Mouse (Mus musculus) cerebellum, adult 11 months (tissue): ENCODE data around the gene Chrnd.

Source experiments
- DNase-seq: peaks from one replicate; pipeline ENCODE4 v3.0.0; 2022

Gene Chrnd

GRCm38 (mm10) chr1:87185526-87185925 is 4.9 kb upstream of the Chrnd start:
- DNase-seq, result no peak

- no peak for DNase-seq
Observed at GRCm38 (mm10) chr1:87186261-87187036, 4.0 kb upstream of the Chrnd start.

- DNase-seq, result peak; percentile 67
Observed at GRCm38 (mm10) chr1:87187037-87187355, 3.4 kb upstream of the Chrnd start.

GRCm38 (mm10) chr1:87197296-87197695 is 6.9 kb downstream of the Chrnd start:
- DNase-seq, result no peak

GRCm38 (mm10) chr1:87198119-87199065 is 8.0 kb downstream of the Chrnd start:
- no peak for DNase-seq

GRCm38 (mm10) chr1:87200811-87201210 is 10.4 kb downstream of the Chrnd start:
- no peak for DNase-seq

GRCm38 (mm10) chr1:87201848-87202247 is 11.4 kb downstream of the Chrnd start:
- DNase-seq, result no peak

GRCm38 (mm10) chr1:87203779-87204178 is 13.4 kb downstream of the Chrnd start:
- DNase-seq, result no peak

- no peak for DNase-seq
Observed at GRCm38 (mm10) chr1:87204465-87204864, 14.1 kb downstream of the Chrnd start, which contains the start of gene Chrng. TSS of gene Chrng (plus strand) at chr1:87204657.

- no peak for DNase-seq
Observed at GRCm38 (mm10) chr1:87205038-87205437, 14.6 kb downstream of the Chrnd start.

GRCm38 (mm10) chr1:87205502-87205901 is 15.1 kb downstream of the Chrnd start:
- no peak for DNase-seq

- no peak for DNase-seq
Observed at GRCm38 (mm10) chr1:87206339-87206738, 15.9 kb downstream of the Chrnd start.

GRCm38 (mm10) chr1:87211431-87211830 is 21.0 kb downstream of the Chrnd start:
- DNase-seq, result no peak

GRCm38 (mm10) chr1:87213735-87214704 is 23.6 kb downstream of the Chrnd start, which contains the start of gene Eif4e2:
TSS of gene Eif4e2 (plus strand) at chr1:87213914.
- DNase-seq, result peak; percentile 89

- DNase-seq, result no peak
Observed at GRCm38 (mm10) chr1:87214748-87215147, 24.3 kb downstream of the Chrnd start.

GRCm38 (mm10) chr1:87217938-87218337 is 27.5 kb downstream of the Chrnd start:
- DNase-seq, result no peak

- DNase-seq, result no peak
Observed at GRCm38 (mm10) chr1:87225739-87226138, 35.3 kb downstream of the Chrnd start.

GRCm38 (mm10) chr1:87226409-87227159 is 36.2 kb downstream of the Chrnd start:
- no peak for DNase-seq

GRCm38 (mm10) chr1:87227160-87227550 is 36.7 kb downstream of the Chrnd start:
- DNase-seq, result peak; percentile 81

- DNase-seq, result no peak
Observed at GRCm38 (mm10) chr1:87230606-87231005, 40.2 kb downstream of the Chrnd start.

GRCm38 (mm10) chr1:87232197-87232596 is 41.8 kb downstream of the Chrnd start:
- no peak for DNase-seq

- no peak for DNase-seq
Observed at GRCm38 (mm10) chr1:87239056-87239455, 48.6 kb downstream of the Chrnd start.
